ENCODE assay signal across 22 mouse cellular contexts in the genomic region with DNA sequence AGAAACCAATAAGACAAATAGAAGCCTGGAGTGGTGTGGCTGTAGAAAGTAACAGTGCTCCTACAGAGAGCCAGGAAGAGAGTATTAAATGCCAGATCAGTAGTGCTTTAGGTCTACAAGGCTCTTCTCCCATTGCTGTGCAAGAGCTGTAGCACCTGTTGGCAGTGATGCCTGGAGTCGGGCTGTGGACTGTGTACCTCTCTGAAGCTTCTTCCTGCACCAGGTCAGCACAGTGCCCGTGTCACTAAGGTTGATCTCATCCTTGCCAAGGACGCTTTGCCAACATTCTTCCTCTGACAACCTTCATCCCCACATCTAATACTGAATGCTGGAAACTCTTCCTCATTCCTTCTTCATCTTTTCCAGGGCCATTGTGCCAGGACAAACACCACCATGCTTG.
DNase-seq lines count a peak whose midpoint lies in the region; ATAC-seq lines count a peak whose summit lies in the region.
"Had no signal": no experiment of that assay in that cellular context is flagged by ENCODE, and none has a peak within 500 bp of the region (broad histone marks: within the 10 kb centered on the region; RNA-seq: fewer than 3 reads in every experiment).

No protein-coding gene starts in this region.

- no peaks in the 10 kb centered on the region for H3K27me3 ChIP-seq in midbrain, embryonic 11.5 days (ENCODE audit: control insufficient read depth, insufficient read depth, low read length)
- no peaks in the 10 kb centered on the region for H3K27me3 ChIP-seq in midbrain, embryonic 10.5 days (ENCODE audit: low read depth, poor library complexity, severe bottlenecking)
- H3K27me3 ChIP-seq: embryonic facial prominence, embryonic 13.5 days; embryonic facial prominence, embryonic 15.5 days; forebrain, embryonic 12.5 days had no signal

- no peak overlapping the region for H3K4me2 ChIP-seq in midbrain, embryonic 11.5 days
- H3K4me2 ChIP-seq: embryonic facial prominence, embryonic 13.5 days; embryonic facial prominence, embryonic 15.5 days; forebrain, embryonic 12.5 days had no signal

- H3K36me3 ChIP-seq in midbrain, embryonic 11.5 days (ENCODE audit: control insufficient read depth, insufficient read depth, low read length): no peaks in the 10 kb centered on the region
- H3K36me3 ChIP-seq in midbrain, embryonic 10.5 days: no peaks in the 10 kb centered on the region
- H3K36me3 ChIP-seq: embryonic facial prominence, embryonic 13.5 days; embryonic facial prominence, embryonic 15.5 days; forebrain, embryonic 10.5 days; forebrain, embryonic 12.5 days had no signal

- WGBS in midbrain, embryonic 11.5 days: 83% methylated on average over 3 of the region's 3 CpGs
- WGBS in midbrain, embryonic 10.5 days: 95% methylated on average over 3 of the region's 3 CpGs

- no peak overlapping the region for H3K4me3 ChIP-seq in midbrain, embryonic 11.5 days (ENCODE audit: low read depth, low read length)
- H3K4me3 ChIP-seq in midbrain, embryonic 10.5 days: no peak overlapping the region
- H3K4me3 ChIP-seq: embryonic facial prominence, embryonic 13.5 days; embryonic facial prominence, embryonic 15.5 days; erythroblast, embryonic 14.5 days; forebrain, embryonic 10.5 days; forebrain, embryonic 12.5 days had no signal

- no peak overlapping the region for H3K27ac ChIP-seq in midbrain, embryonic 11.5 days (ENCODE audit: low read depth, low read length)
- no peak overlapping the region for H3K27ac ChIP-seq in midbrain, embryonic 10.5 days (replicated peaks)
- H3K27ac ChIP-seq: embryonic facial prominence, embryonic 13.5 days; embryonic facial prominence, embryonic 15.5 days; forebrain, embryonic 10.5 days; forebrain, embryonic 12.5 days had no signal

- no peaks in the 10 kb centered on the region for H3K9me3 ChIP-seq in midbrain, embryonic 11.5 days (ENCODE audit: control insufficient read depth, low read length)
- H3K9me3 ChIP-seq in midbrain, embryonic 10.5 days (replicated peaks): no peaks in the 10 kb centered on the region
- H3K9me3 ChIP-seq: embryonic facial prominence, embryonic 13.5 days; embryonic facial prominence, embryonic 15.5 days; forebrain, embryonic 10.5 days; forebrain, embryonic 12.5 days had no signal

- ATAC-seq in midbrain, embryonic 11.5 days (ENCODE audit: low FRiP score): no peak
- ATAC-seq: forebrain, embryonic 14.5 days had no signal

- no peak overlapping the region for H3K9ac ChIP-seq in midbrain, embryonic 11.5 days (ENCODE audit: low read length)
- H3K9ac ChIP-seq: embryonic facial prominence, embryonic 13.5 days; embryonic facial prominence, embryonic 15.5 days; forebrain, embryonic 12.5 days had no signal

- no peaks in the 10 kb centered on the region for H3K4me1 ChIP-seq in midbrain, embryonic 11.5 days (ENCODE audit: control insufficient read depth, insufficient read depth, low read length)
- H3K4me1 ChIP-seq in midbrain, embryonic 10.5 days: no peaks in the 10 kb centered on the region
- H3K4me1 ChIP-seq: embryonic facial prominence, embryonic 13.5 days; embryonic facial prominence, embryonic 15.5 days; forebrain, embryonic 10.5 days; forebrain, embryonic 12.5 days had no signal

- DNase-seq in kidney, adult 8-10 months: peak; percentile 22 to 49
- no peak for DNase-seq in kidney, postnatal 10 days
- DNase-seq in kidney, postnatal 25 days: peak; percentile 21 to 51
- DNase-seq in kidney, postnatal 14 days: no peak
- peak; percentile 26 for DNase-seq in midbrain, embryonic 11.5 days (ENCODE audit: low spot score, missing footprints)
- no peak for DNase-seq in midbrain, embryonic 10.5 days (ENCODE audit: low spot score)
- DNase-seq: adrenal gland, adult 2 months; adrenal gland, postnatal 10 days; adrenal gland, postnatal 25 days; cerebellum, adult 11 months; cerebellum, adult 18-20 months; cerebellum, adult 8-10 months; cerebellum, adult 9-11 months; cerebellum, postnatal 14 days; cerebellum, postnatal 36 days; embryo, embryonic 11 days had no signal

Comparison
In these comparisons a context has a peak if more than half of its experiments do, and no peak if none do; other contexts are left out.
1. DNase-seq: peak in kidney, adult 8-10 months (2 of 2), kidney, postnatal 25 days (2 of 2) and midbrain, embryonic 11.5 days (single experiment); none in kidney, postnatal 10 days (single experiment), kidney, postnatal 14 days (single experiment) and midbrain, embryonic 10.5 days (single experiment).